Mouse (Mus musculus): ENCODE measurements around the gene Pcnt. TPM values are rescaled to one million over a fixed set of nuclear protein-coding genes. Genes with fewer than 3 reads are reported as not detected.

Pcnt gene
- polyA plus RNA-seq, 1 experiment from 2014 or later, result 18.3 TPM

DNA sequence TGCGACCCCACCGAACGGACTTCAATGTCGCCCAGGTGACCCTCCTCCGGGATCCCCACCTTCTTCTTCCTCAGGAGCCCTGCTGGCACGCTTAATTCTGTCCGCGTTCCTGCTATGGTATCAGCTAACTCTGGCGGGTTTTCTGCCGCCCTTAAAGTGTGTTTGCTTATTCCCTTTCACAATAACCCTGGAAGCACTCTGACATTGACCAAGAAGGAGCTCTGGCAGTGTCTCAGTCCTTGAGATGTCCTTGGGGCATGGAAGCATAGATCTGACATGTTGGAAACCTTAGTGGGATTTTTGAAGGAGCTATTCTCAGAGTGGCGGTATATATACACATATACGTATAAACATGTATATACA, 97.1 kb downstream of the Pcnt start:
- Histone ChIP-seq H3K4me3 (ENCODE audit: low read length) (peak overlapping the region; percentile 93), H3K27me3 (ENCODE audit: control insufficient read depth, insufficient read depth, low read depth, low read length) (no peaks in the 10 kb centered on the region), H3K9ac (ENCODE audit: low read length) (peak overlapping the region; percentile 73), H3K4me1 (replicated peaks; ENCODE audit: control insufficient read depth, insufficient read depth, low read length) (peaks cover 19% of the 10 kb centered on the region), H3K4me2 (ENCODE audit: low read depth, low read length) (peak overlapping the region; percentile 69), H3K36me3 (ENCODE audit: control insufficient read depth, insufficient read depth, low read length) (peaks cover 3% of the 10 kb centered on the region; the same call in 1 of the 2 replicates), H3K9me3 (ENCODE audit: control insufficient read depth, low read length) (no peaks in the 10 kb centered on the region), H3K27ac (ENCODE audit: low read length) (peak overlapping the region; percentile 59; the same call in 1 of the 2 replicates)
- ATAC-seq (ENCODE audit: low read depth), result peak; percentile 51
- 2% methylated on average over 12 of the region's 12 CpGs for WGBS

- Histone ChIP-seq H3K9ac (ENCODE audit: low read length) (peak within 1 kb of the TSS; percentile 94), H3K27me3 (ENCODE audit: control insufficient read depth, insufficient read depth, low read depth, low read length) (no peaks in the 10 kb centered on the region), H3K4me3 (ENCODE audit: low read length) (peak within 1 kb of the TSS; percentile 93), H3K36me3 (ENCODE audit: control insufficient read depth, insufficient read depth, low read length) (no peaks in the 10 kb centered on the region), H3K27ac (ENCODE audit: low read length) (peak within 1 kb of the TSS; percentile 73), H3K4me2 (ENCODE audit: low read depth, low read length) (peak within 1 kb of the TSS; percentile 85), H3K4me1 (replicated peaks; ENCODE audit: control insufficient read depth, insufficient read depth, low read length) (peaks cover 19% of the 10 kb centered on the region), H3K9me3 (ENCODE audit: control insufficient read depth, low read length) (no peaks in the 10 kb centered on the region)
- under 1% methylated on average over 82 of the region's 94 CpGs for WGBS
- ATAC-seq (ENCODE audit: low read depth), result peak; percentile 96
Measured at GRCm38 (mm10) chr10:76344711-76345539, 97.7 kb downstream of the Pcnt start, which contains the start of gene Dip2a. Gene Dip2a, minus strand, starts transcription at chr10:76345291.

- no peak for ATAC-seq (ENCODE audit: low read depth)
- Histone ChIP-seq H3K36me3 (ENCODE audit: control insufficient read depth, insufficient read depth, low read length) (no peaks in the 10 kb centered on the region), H3K4me2 (ENCODE audit: low read depth, low read length) (no peak overlapping the region), H3K27ac (ENCODE audit: low read length) (no peak overlapping the region), H3K4me1 (replicated peaks; ENCODE audit: control insufficient read depth, insufficient read depth, low read length) (no peaks in the 10 kb centered on the region), H3K9ac (ENCODE audit: low read length) (no peak overlapping the region), H3K4me3 (ENCODE audit: low read length) (no peak overlapping the region), H3K27me3 (ENCODE audit: control insufficient read depth, insufficient read depth, low read depth, low read length) (no peaks in the 10 kb centered on the region), H3K9me3 (ENCODE audit: control insufficient read depth, low read length) (no peaks in the 10 kb centered on the region)
- 51% methylated on average over 4 of the region's 4 CpGs for WGBS
Measured at GRCm38 (mm10) chr10:76334350-76334749, 108.2 kb downstream of the Pcnt start.

DNA sequence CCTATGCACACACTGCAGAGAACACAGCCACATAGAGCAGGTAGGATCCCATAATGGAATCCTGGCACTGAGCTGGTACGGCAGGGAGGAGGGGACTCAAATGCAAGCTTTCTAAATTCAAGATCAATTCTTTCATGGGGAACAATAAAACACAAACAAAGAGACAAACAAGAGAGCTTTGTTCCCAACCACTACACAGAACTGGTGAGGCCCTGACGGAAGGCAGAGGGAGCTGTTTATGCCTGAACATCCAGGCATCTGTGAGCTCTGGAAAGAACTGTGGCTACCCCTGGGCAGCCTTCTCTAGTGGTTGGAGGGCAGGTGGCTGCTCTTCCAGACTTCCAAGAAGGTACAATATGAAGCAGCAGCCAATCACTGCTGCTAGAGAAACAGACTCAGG, 110.5 kb downstream of the Pcnt start:
- Histone ChIP-seq H3K27ac (ENCODE audit: low read length) (no peak overlapping the region), H3K4me1 (replicated peaks; ENCODE audit: control insufficient read depth, insufficient read depth, low read length) (no peaks in the 10 kb centered on the region), H3K9me3 (ENCODE audit: control insufficient read depth, low read length) (no peaks in the 10 kb centered on the region), H3K4me2 (ENCODE audit: low read depth, low read length) (no peak overlapping the region), H3K27me3 (ENCODE audit: control insufficient read depth, insufficient read depth, low read depth, low read length) (no peaks in the 10 kb centered on the region), H3K9ac (ENCODE audit: low read length) (no peak overlapping the region), H3K36me3 (ENCODE audit: control insufficient read depth, insufficient read depth, low read length) (no peaks in the 10 kb centered on the region), H3K4me3 (ENCODE audit: low read length) (no peak overlapping the region)
- ATAC-seq (ENCODE audit: low read depth), result no peak
- 80% methylated on average over 2 of the region's 2 CpGs for WGBS

- H3K9me3 ChIP-seq (ENCODE audit: control insufficient read depth, low read length), result no peaks in the 10 kb centered on the region
- H3K9ac ChIP-seq (ENCODE audit: low read length), result no peak overlapping the region
- ATAC-seq (ENCODE audit: low read depth), result no peak
- H3K27me3 ChIP-seq (ENCODE audit: control insufficient read depth, insufficient read depth, low read depth, low read length), result no peaks in the 10 kb centered on the region
- no peak overlapping the region for H3K4me2 ChIP-seq (ENCODE audit: low read depth, low read length)
- no peaks in the 10 kb centered on the region for H3K36me3 ChIP-seq (ENCODE audit: control insufficient read depth, insufficient read depth, low read length)
- WGBS, result 72% methylated on average over 4 of the region's 4 CpGs
- H3K27ac ChIP-seq (ENCODE audit: low read length), result no peak overlapping the region
- no peaks in the 10 kb centered on the region for H3K4me1 ChIP-seq (replicated peaks; ENCODE audit: control insufficient read depth, insufficient read depth, low read length)
- no peak overlapping the region for H3K4me3 ChIP-seq (ENCODE audit: low read length)
Measured at GRCm38 (mm10) chr10:76329093-76329492, 113.5 kb downstream of the Pcnt start.

- Histone ChIP-seq H3K4me1 (replicated peaks; ENCODE audit: control insufficient read depth, insufficient read depth, low read length) (no peaks in the 10 kb centered on the region), H3K27ac (ENCODE audit: low read length) (no peak overlapping the region), H3K4me2 (ENCODE audit: low read depth, low read length) (no peak overlapping the region), H3K9ac (ENCODE audit: low read length) (no peak overlapping the region), H3K36me3 (ENCODE audit: control insufficient read depth, insufficient read depth, low read length) (no peaks in the 10 kb centered on the region), H3K4me3 (ENCODE audit: low read length) (no peak overlapping the region), H3K27me3 (ENCODE audit: control insufficient read depth, insufficient read depth, low read depth, low read length) (no peaks in the 10 kb centered on the region), H3K9me3 (ENCODE audit: control insufficient read depth, low read length) (no peaks in the 10 kb centered on the region)
- 71% methylated on average over 3 of the region's 3 CpGs for WGBS
- no peak for ATAC-seq (ENCODE audit: low read depth)
Measured at GRCm38 (mm10) chr10:76328574-76328973, 114.0 kb downstream of the Pcnt start.

DNA sequence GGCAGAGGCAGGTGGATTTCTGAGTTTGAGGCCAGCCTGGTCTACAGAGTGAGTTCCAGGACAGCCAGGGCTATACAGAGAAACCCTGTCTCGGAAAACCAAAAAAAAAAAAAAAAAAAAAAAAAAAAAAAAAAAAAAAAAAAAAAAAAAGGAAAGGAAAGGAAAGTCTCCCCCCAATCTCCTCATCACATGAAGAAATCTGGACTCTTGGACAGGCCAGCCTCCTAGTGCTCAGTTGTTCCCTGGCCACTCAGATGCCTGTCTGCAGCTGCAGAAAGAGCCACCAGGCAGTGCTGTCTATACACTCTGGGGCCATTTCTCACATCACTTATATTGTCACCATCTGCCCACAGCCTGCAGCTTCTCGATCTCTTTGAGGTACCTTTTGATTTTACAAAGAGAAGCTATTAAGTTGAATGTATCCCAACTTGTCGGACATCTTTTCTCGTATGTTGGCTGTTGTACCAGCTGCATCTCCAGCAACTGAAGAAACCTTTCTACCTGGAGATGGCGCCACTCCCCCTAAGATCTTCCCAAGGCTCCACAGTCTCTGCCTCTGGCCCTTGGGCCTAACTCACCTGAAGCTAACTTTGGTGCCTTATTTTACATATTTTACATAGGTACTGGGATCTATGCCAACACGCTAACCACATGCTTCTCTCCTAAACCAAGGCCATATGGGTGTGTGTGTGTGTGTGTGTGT, 116.1 kb downstream of the Pcnt start:
- WGBS, result 79% methylated on average over 5 of the region's 6 CpGs
- no peaks in the 10 kb centered on the region for H3K4me1 ChIP-seq (replicated peaks; ENCODE audit: control insufficient read depth, insufficient read depth, low read length)
- H3K27ac ChIP-seq (ENCODE audit: low read length), result no peak overlapping the region
- no peaks in the 10 kb centered on the region for H3K36me3 ChIP-seq (ENCODE audit: control insufficient read depth, insufficient read depth, low read length)
- H3K27me3 ChIP-seq (ENCODE audit: control insufficient read depth, insufficient read depth, low read depth, low read length), result no peaks in the 10 kb centered on the region
- no peak overlapping the region for H3K4me2 ChIP-seq (ENCODE audit: low read depth, low read length)
- no peaks in the 10 kb centered on the region for H3K9me3 ChIP-seq (ENCODE audit: control insufficient read depth, low read length)
- H3K4me3 ChIP-seq (ENCODE audit: low read length), result no peak overlapping the region
- no peak overlapping the region for H3K9ac ChIP-seq (ENCODE audit: low read length)
- no peak for ATAC-seq (ENCODE audit: low read depth)

GRCm38 (mm10) chr10:76317623-76318022, 125.0 kb downstream of the Pcnt start:
- peaks cover 18% of the 10 kb centered on the region for H3K36me3 ChIP-seq (ENCODE audit: control insufficient read depth, insufficient read depth, low read length)
- no peaks in the 10 kb centered on the region for H3K9me3 ChIP-seq (ENCODE audit: control insufficient read depth, low read length)
- no peak overlapping the region for H3K4me2 ChIP-seq (ENCODE audit: low read depth, low read length)
- H3K27ac ChIP-seq (ENCODE audit: low read length), result no peak overlapping the region
- H3K9ac ChIP-seq (ENCODE audit: low read length), result no peak overlapping the region
- H3K4me3 ChIP-seq (ENCODE audit: low read length), result no peak overlapping the region
- H3K27me3 ChIP-seq (ENCODE audit: control insufficient read depth, insufficient read depth, low read depth, low read length), result no peaks in the 10 kb centered on the region
- no peak for ATAC-seq (ENCODE audit: low read depth)
- no peaks in the 10 kb centered on the region for H3K4me1 ChIP-seq (replicated peaks; ENCODE audit: control insufficient read depth, insufficient read depth, low read length)
- 83% methylated on average over 12 of the region's 12 CpGs for WGBS

GRCm38 (mm10) chr10:76316194-76316593, 126.4 kb downstream of the Pcnt start:
- no peaks in the 10 kb centered on the region for H3K4me1 ChIP-seq (replicated peaks; ENCODE audit: control insufficient read depth, insufficient read depth, low read length)
- H3K9ac ChIP-seq (ENCODE audit: low read length), result no peak overlapping the region
- no peak for ATAC-seq (ENCODE audit: low read depth)
- H3K4me2 ChIP-seq (ENCODE audit: low read depth, low read length), result no peak overlapping the region
- H3K9me3 ChIP-seq (ENCODE audit: control insufficient read depth, low read length), result no peaks in the 10 kb centered on the region
- no peaks in the 10 kb centered on the region for H3K27me3 ChIP-seq (ENCODE audit: control insufficient read depth, insufficient read depth, low read depth, low read length)
- no peak overlapping the region for H3K4me3 ChIP-seq (ENCODE audit: low read length)
- H3K27ac ChIP-seq (ENCODE audit: low read length), result no peak overlapping the region
- WGBS, result 71% methylated on average over 7 of the region's 7 CpGs
- peaks cover 22% of the 10 kb centered on the region for H3K36me3 ChIP-seq (ENCODE audit: control insufficient read depth, insufficient read depth, low read length)

All from lung, embryonic 16.5 days (tissue).